Mouse (Mus musculus) forebrain, embryonic 15.5 days (tissue): ENCODE data around the gene Gm16223. TPM values are rescaled to one million over a fixed set of nuclear protein-coding genes. Genes with fewer than 3 reads are reported as not detected.
A peak's percentile ranks its signal among the peaks of the same experiment; 100 is the strongest.

ENCODE experiments used
- ATAC-seq: fragments of 200-750 bp; cut with Nextera tagmentation; replicated peaks from 2 replicates; pipeline ENCODE4 v1.8.0; 2017; ENCODE audit warnings: mild to moderate bottlenecking, moderate TSS enrichment, moderate library complexity
- H3K27ac ChIP-seq: fragments of 300-500 bp; sonication (generic); replicated peaks from 2 replicates; pipeline ENCODE4 v1.5.1; 2015; ENCODE audit warnings: mild to moderate bottlenecking, inconsistent platforms
- H3K27me3 ChIP-seq: fragments of 300-500 bp; sonication (generic); 2 replicates; pipeline ENCODE4 v1.6.1; 2015; ENCODE audit warnings: inconsistent platforms
- H3K36me3 ChIP-seq: fragments of 300-500 bp; sonication (generic); 2 replicates; pipeline ENCODE4 v1.6.1; 2015; ENCODE audit warnings: mild to moderate bottlenecking, inconsistent platforms
- H3K4me1 ChIP-seq: fragments of 300-500 bp; sonication (generic); 2 replicates; pipeline ENCODE4 v1.6.1; 2015; ENCODE audit warnings: inconsistent platforms
- H3K4me2 ChIP-seq: fragments of 300-500 bp; sonication (generic); replicated peaks from 2 replicates; pipeline ENCODE4 v1.6.1; 2015; ENCODE audit warnings: mild to moderate bottlenecking, inconsistent platforms
- H3K4me3 ChIP-seq: fragments of 300-500 bp; sonication (generic); 2 replicates; pipeline ENCODE4 v1.5.1; 2015; ENCODE audit warnings: mild to moderate bottlenecking, inconsistent platforms
- H3K9ac ChIP-seq: fragments of 300-500 bp; sonication (generic); replicated peaks from 2 replicates; pipeline ENCODE4 v1.6.1; 2015; ENCODE audit warnings: mild to moderate bottlenecking, inconsistent platforms
- H3K9me3 ChIP-seq: fragments of 300-500 bp; sonication (generic); 2 replicates; pipeline ENCODE4 v1.6.1; 2016; ENCODE audit warnings: inconsistent platforms
- WGBS: fragments of 180-500 bp; shearing (Covaris S2); methylation state at CpG from one replicate; pipeline ENCODE4 v1.1.7; 2015; ENCODE audit warnings: mixed read lengths; 5-methylcytosine and 5-hydroxymethylcytosine counted together
- polyA plus RNA-seq: library from polyadenylated mRNA; unstranded; fragments of >200 nt; fragmentation: Nextera tagmentation; extraction: Ambion mirVana; gene quantifications from 2 replicates; pipeline ENCODE4 v1.2.1, GENCODE M21; 2015

Gene Gm16223
- polyA plus RNA-seq, 1 experiment from 2014 or later = not detected

DNA sequence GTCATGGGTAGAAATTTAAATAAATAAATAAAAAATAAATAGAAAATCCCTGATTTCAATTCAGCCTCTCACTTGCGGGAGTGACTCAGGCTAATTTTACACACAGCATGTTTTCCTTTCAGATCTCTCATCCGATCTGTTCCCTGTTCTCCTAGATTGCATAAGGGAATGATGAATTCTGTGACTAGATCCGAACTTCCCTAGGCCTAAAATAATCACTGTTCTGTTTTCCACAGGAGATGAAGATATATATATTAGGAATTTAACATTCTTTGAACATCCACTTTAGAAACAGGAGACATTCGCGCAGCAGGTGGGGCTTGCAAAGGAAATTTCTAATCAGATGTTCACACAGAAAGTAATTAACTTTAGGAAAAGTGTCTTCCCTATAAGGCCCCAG, 171.5 kb downstream of the Gm16223 start:
- no peaks in the 10 kb centered on the region for H3K4me1 ChIP-seq
- no peaks in the 10 kb centered on the region for H3K36me3 ChIP-seq
- WGBS = 73% methylated on average over 5 of the region's 5 CpGs
- no peak overlapping the region for H3K4me3 ChIP-seq
- no peak for ATAC-seq
- no peak overlapping the region for H3K9ac ChIP-seq
- no peak overlapping the region for H3K4me2 ChIP-seq
- H3K27ac ChIP-seq = no peak overlapping the region
- H3K9me3 ChIP-seq = no peaks in the 10 kb centered on the region
- H3K27me3 ChIP-seq = no peaks in the 10 kb centered on the region

DNA sequence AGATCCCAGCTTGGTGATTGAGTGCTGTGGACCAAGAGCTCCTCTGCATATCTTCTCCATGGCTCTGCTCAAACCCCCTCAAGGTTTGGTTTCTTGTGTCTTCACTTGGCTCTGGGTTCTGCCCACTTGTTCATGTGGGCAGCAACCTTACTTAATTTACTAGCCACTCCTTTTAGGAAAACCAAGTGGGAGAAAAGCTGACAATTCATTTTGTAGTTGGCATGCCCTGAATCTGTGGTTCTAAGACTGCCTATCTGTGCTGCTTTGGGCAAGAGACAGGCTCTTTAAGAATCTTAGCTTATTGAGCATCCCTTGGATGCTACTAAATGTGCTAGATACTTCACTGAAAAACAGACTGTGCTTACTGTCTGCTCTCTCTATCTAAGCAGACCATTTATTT, 172.0 kb downstream of the Gm16223 start:
- no peaks in the 10 kb centered on the region for H3K36me3 ChIP-seq
- ATAC-seq = no peak
- H3K4me2 ChIP-seq = no peak overlapping the region
- H3K27ac ChIP-seq = no peak overlapping the region
- no peaks in the 10 kb centered on the region for H3K9me3 ChIP-seq
- no peak overlapping the region for H3K9ac ChIP-seq
- H3K4me1 ChIP-seq = no peaks in the 10 kb centered on the region
- H3K27me3 ChIP-seq = no peaks in the 10 kb centered on the region
- no peak overlapping the region for H3K4me3 ChIP-seq

DNA sequence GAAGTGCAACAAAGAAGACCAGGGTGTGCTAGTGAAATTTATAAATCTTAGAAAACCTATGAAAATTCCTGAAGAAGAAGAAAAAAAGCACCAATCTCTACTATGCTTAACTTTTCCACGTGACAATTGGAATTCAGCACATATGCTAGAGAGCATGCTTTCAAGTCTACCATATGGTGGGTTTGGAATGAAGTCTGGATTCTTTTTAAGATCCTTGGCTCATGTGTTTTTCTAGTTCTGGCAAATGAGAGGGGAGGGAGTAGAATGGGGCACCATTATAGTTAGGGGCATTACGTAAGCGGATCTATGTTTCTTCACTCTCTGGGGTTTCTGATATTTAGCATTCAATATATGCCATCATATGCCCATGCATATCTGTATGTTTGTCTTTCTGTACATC, 182.6 kb downstream of the Gm16223 start:
- H3K4me2 ChIP-seq = no peak overlapping the region
- no peaks in the 10 kb centered on the region for H3K36me3 ChIP-seq
- H3K27me3 ChIP-seq = no peaks in the 10 kb centered on the region
- no peaks in the 10 kb centered on the region for H3K4me1 ChIP-seq
- H3K9ac ChIP-seq = no peak overlapping the region
- no peak overlapping the region for H3K4me3 ChIP-seq
- no peak overlapping the region for H3K27ac ChIP-seq
- H3K9me3 ChIP-seq = no peaks in the 10 kb centered on the region
- 80% methylated on average over 3 of the region's 3 CpGs for WGBS
- peak; percentile 76 for ATAC-seq

Other genes starting within 250 kb of the Gm16223 start
- gene Bod1l, start 223.6 kb upstream of the Gm16223 start, polyA plus RNA-seq = 27.6 and 31.2 TPM in 2 replicates